Mouse (Mus musculus) G1E-ER4 (cell line): ENCODE data around the gene Camk2n1. TPM values are rescaled to one million over a fixed set of nuclear protein-coding genes. Genes with fewer than 3 reads are reported as not detected.

Source experiments
- GATA1 ChIP-seq: IDR thresholded peaks from one replicate; pipeline ENCODE4 v1.8.0; 2012; ENCODE audit warnings: low read length, inconsistent platforms
- polyA plus RNA-seq: library from polyadenylated mRNA; stranded (reverse); fragments of >175 nt; gene quantifications from 2 replicates; pipeline ENCODE4 v1.2.3, GENCODE M21; 2012

Gene Camk2n1
- polyA plus RNA-seq = 0.05 and 0.08 TPM in 2 replicates

DNA sequence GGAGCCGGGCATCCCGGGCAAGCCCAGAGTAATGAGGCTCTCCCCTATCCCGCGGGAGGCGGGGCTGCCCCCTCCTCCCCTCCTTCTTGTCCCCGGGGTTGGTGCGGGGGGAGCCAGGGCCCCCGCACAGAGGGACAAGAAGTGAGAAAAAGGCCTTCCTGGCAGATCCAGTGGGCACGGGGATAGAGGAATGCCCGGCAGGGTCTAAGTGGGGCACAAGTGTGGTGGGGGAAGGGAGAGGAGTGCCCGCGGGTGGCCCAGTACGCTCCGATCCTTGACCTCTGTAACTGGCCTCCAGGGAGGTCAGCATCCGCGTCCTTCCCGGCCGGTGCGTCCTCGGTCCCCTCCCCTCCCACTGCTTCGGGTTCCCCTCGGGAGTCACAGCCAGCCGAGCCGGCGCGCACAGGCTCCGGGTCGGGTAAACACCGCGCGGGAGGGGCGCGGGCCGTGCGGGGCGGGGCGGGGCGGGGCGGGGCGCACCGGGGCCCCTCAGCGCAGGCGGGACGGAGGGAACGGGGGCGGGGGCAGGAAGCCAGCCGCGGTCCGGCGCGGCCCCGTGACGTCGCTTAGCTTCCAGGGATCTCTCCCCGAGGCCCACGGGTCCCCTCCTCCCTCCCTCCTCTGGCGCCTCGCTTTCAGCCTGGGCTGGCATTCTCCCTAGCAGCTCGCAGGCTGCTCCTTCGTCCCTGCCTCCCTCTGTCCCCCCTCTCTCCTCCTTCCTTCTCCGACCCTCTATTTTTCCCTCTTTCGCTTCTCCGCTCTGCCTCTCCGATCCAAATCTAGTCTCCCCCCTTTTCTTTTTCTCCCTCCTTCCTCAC, at the start of gene Camk2n1:
TSS of gene Camk2n1 (plus strand) at position 562 of the 818 bp plus-strand sequence.
- no peak for TF ChIP-seq GATA1

DNA sequence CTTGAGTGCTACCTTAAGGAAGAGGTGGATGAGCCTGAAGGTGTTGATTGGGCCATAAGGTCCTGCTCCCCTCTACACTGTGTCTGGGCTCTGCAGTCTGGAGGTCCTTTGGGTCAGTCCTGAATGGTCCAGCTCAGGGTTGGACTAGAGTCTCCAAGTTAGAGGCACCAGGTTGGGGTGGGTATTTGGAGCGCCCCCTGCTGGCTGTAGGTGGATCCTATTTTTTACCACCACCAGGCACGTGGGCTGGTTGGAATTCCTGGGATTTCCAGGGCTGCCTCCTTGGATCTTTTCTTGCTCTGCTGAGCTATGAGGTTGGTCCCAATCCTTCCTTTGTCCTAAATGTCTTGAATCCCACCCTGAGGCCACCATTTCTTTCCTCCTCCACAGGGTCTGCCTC, 49.3 kb upstream of the Camk2n1 start:
- no peak for TF ChIP-seq GATA1

DNA sequence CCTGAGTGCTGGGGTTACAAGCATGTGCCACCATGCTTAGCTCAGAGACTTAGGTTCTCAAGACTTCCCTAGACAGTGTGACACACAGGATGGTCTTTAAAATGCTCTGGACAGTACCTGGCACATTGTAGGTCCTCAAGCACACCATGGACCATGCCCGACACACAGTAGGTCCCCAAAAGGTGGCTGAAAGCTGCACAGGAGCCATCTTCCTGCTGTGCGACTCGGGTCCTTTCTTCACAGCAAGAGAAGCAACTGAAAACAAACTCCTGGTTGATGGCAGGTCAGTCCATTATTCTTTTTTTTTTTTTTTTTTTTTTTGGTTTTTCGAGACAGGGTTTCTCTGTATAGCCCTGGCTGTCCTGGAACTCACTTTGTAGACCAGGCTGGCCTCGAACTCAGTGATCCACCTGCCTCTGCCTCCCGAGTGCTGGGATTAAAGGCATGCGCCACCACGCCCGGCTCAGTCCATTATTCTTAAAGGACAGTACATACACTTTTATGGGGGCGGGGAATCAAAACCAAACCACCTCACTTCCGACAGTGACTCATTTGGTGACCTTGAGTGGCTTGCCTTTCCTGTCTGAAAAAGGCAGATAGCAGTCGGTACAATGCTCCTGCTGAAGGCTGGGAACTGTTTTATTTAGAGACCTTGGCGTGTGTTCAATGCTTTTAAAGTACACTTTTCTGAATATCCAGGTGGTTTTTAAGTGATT, 46.5 kb upstream of the Camk2n1 start:
- TF ChIP-seq GATA1 = no peak

DNA sequence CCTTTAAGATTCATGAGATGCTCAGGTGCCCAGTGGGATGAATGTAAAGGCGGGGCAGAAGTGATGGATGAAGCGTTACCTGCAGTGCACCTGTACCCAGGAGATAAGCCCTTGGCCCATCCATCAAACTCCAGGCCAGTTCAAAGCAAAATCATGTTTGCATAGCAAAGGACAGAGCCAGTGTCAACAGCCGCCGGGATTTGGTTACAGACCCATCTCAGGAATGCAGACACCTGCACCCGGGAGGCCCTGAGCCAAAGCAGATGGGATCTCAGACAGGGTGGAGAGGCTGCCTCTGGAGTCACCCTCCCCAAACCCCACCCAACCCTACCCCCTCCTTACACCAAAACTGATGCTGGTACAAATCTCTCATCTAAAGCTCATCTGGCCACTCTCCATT, 43.1 kb upstream of the Camk2n1 start:
- TF ChIP-seq GATA1 = no peak

DNA sequence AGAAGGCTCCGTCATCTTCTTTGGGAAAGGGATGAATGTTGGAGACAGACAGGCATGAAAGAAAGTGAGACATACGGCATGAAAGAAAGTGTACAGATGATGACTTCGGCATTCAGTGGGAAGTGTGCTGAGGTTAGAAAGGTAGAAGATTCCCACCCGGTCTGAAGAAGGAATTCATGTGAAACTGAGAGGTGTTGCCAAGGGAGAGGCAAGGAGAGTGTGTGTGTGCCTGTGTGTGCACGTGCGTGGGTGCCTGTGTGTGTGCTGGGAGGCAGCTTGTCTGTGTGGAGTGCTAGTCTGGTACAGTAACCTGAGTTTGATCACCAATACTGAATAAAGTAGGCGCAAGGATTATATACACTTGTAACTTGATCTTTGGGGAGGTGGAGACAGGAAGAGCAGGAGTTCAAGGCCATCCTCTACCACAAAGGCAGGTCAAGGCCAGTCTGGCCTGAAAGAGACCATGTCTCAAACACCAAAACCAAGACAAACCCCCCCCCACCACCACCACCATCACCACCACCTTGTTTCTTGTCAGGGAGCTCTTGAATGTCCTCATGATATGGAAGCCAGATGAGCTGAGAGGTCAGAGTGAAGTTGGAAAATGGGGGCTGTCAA, 42.5 kb upstream of the Camk2n1 start:
- TF ChIP-seq GATA1 = no peak

DNA sequence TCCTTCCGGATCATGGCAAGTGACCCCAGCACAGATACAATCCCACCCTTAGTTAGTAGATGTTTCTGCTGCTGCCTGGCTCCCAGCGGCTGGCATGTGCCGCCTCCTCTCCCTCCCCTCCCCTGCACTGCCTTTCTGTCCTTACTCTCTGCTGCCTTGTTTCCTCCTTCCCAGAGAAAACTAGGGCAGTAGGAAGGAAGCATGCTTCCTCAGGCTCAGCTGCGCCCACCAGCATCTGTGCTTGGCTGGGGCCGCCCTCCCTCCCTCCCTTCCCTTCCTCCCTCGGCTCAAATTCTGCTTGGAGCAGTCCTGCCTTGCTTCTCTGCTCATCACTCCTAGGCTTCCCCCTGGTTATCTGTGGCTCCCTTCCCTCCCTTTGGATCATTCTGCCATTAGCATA, 39.4 kb upstream of the Camk2n1 start:
- no peak for TF ChIP-seq GATA1

DNA sequence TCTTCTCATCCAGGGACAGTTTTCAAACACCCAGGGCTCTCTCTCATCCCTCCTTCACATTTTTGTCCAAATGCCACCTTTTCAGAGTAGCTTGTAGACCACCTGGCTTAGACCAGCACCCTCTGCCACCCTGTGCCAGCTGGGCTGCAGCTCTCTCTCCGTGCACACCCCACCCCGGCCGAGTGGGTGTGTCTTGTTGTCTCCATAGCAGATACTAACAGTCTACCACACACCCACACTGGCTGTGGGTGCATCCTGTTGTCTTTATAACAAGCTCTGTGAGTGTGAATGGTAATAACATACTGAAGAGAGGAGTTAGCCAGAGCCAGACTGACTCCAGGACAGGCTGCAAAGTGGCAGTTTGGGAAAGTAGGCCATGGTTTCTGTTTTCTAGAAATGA, 38.1 kb upstream of the Camk2n1 start:
- no peak for TF ChIP-seq GATA1

DNA sequence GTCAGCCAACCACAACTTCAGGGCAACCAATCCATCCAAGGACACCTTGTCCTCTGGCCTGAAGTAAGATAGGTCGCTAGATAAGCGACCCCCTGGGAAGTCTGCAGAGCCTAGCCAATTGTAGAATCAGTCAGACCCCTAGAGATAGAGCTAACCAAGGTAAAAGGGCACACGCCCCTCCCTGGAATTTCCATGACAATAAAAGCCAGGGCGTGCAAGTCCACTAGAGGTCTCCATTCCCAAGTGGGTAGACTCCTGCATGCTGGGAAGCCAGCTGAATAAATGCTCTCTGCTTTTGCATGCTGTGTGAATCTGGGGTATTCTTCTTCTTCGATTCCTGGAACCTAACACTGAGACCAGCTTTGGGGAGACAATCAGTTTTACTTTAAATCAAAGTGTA, 37.7 kb upstream of the Camk2n1 start:
- no peak for TF ChIP-seq GATA1

DNA sequence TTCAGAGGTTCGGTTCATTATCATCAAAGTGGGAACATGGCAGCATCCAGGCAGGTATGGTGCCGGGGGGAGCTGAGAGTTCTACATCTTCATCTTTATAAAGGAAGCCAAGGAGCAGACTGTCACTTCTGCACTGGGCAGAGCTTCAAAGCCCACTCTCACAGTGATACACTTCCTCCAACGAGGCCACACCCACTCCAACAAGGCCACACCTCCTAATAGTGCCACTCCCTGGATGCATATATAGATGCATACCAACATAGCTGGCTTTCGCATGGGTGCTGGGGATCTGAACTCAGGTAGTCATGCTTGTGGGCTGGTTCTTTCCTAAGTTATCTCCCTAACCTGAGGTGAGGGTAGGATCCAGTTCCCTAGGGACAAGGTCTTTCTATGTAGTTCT, 36.2 kb upstream of the Camk2n1 start:
- no peak for TF ChIP-seq GATA1

DNA sequence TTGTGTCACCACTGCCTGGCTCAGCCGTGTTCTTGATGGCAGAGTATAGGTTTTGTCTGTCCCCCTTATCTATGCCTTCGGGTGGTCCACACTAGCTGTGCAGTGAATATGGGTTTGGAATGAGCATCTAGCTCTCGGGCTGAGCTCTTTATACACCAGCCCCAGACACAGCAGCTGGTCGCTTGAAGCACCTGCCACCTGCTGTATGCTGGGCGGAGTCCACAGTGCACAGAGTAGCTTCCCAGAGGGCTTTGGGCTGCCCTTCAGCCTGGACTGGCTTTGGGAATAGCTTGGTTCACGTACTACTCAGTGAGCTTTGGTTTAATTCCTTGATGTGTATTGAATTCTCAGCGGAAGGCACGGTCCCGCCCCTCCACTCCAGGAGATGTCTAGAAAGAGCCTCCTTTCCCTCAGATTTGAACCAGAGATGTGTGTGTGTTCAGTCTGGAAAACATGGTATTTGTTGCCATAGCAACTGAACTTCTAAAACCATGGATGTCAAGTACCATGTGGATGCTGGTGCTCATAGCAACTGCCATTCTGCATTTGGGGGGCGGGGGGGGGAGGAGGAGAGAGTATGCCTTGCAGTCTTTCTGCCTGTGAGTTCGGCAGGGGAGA, 35.7 kb upstream of the Camk2n1 start:
- no peak for TF ChIP-seq GATA1

DNA sequence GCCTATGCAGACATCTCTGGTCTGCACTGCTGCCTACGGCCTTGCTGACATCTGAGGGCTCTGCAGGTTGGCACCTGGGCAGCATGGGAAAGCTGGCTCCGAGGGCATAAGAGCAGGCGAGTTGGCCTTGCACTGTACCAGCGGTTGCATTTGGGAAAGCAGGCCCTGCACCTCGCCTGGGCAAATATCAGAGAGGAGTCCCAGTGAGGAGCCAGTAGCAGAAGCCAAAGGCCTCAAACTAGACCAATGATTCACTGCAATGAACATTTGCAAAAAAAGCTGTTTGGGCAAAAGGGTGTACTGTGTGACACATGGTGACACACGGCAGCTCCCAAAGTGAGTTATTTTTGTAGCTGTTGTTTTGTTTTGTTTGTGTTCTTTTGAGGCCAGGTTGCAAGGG, 29.1 kb upstream of the Camk2n1 start:
- TF ChIP-seq GATA1 = no peak

DNA sequence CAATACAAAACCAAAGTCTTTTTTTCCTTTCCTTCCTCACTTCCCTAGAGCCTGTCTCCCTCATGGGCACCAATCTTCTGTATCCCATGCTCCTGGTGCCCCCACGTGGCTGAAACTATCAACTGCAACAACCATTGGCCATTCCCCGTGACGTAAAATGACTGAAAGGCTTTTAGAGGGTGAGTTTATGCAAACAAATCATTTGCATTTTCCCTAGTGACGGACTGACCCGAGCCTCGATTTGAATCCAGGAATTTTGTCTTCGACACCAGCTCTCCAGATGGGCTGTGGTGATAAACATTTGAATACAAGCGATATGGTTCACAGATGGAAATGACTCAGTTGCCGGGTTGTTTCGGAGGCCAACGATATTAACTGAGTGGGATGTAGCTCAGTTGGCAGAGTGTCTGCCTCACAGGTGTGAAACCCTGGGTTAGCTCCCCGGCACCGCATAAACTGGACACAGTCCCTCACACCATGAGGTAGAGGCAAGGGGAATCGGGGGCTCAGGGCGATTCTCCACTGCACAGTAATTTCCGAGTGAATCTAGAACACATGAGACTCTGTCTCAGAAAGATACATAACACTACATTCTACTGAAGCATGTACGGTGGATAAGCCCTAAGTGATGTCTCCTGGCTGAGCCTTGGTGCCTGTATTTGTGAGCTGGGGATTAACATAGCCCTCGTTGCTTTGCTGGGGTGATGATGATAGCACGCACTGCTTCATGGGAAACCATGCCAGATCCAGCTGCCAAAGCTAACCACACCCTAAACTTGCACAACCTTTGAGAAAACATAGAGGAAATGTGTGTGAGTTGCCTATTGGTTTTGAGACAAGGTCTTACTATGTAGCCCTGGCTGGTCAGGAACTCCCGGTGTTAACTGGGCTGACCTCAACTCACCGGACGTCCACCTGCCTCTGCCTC, 27.1 kb upstream of the Camk2n1 start:
- TF ChIP-seq GATA1 = no peak

DNA sequence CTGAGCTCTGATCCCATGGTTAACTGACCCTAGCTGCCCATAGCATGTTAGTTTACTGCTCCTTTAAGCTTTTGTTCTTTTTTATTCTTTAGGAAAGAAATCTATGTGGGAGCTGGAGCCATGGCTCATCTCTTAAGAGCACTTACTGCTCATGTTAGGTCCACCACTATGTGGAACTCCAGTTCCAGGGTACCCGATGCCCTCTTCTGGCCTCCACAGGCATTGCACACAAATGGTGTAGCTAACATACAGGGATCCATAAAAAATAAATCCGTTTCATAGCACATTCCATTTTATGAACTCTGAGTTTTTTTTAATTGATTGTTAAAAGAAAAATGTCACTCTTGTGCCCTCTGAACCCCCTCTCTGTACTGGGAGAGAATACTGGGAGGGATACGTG, 24.3 kb upstream of the Camk2n1 start:
- no peak for TF ChIP-seq GATA1

DNA sequence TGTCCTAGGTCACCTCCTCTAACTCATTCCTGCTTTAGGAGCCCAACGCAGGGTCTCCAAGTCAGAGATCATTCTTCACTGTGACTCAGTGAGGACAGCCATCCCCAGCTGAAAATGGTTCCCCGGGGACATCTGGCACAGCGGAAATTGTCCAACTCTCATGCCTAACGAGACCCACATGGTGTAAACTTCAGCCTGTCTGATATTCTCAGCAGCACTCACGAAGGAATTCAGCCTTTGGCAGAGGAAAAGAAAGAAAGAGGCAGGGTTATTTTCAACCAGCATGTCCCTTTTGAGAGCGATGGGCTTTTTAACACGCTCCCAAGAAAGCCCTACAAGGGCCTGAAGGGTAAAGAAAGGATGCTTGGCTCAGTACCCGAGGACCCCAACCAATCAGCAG, 22.8 kb upstream of the Camk2n1 start:
- no peak for TF ChIP-seq GATA1

DNA sequence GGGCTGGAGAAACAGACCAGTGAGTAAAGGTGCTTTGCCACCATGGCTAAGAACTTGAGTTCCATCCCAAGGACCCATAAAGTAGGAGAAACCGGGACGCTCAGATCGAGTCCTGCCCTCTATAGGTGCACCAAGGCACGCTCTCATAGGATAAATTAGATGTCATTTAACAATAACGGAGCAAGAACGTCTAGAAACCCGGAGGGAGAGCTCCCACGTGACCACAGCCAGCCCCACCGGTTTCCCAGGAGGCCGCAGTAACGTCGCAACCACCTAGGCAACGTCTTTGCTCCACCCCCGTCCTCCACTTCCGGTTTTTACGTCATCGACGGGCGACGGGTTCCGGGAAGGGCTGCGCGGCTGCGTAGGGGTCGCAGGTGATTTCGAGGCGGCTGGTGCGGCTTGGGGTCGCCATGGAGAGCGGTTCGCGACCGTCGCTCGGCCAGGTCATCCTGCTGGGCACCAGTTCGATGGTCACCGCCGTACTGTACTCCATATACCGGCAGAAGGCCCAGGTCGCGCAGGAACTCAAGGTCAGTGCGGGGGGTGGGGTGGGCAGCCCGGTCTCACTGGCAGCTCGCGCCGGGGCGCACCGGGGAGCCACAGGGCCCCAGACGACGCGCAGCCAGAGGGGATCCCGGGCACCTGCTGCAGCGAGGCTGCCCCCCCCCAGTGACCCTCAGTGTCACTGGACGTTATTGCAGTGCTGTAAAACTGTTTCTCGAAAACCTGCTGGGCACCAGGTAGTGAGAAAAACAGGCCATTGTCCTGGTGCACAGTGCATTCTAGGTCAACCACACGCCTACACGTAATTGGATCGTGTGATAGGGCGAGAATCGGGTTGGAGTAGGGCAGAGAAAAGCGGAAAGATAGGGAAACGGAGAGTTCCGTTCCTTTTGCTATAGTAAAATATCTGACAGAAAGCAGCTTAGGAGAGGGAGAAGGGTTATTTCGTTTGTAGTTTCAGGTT, 19.5 kb upstream of the Camk2n1 start, which contains the start of gene Mul1:
TSS of gene Mul1 (plus strand) at position 325 of the 970 bp plus-strand sequence.
- TF ChIP-seq GATA1 = no peak
